Mouse (Mus musculus) left cerebral cortex, postnatal 36 days (tissue): ENCODE measurements at regions not wholly inside any gene's neighbourhood (a gene's known extent, or its start where the extent isn't known, plus 50 kb on each side); places are given as distances from the start of the nearest gene placed in this dataset.
A peak's percentile ranks its signal among the peaks of the same experiment; 100 is the strongest.

Experiments used
- DNase-seq, 2 experiments: peaks; one replicate each; pipeline ENCODE4 v3.0.0; 2021 to 2022; ENCODE audit warnings: low spot score in 2 of 2, mixed read lengths in 1 of 2
- intact Hi-C: fragments of 180-260 bp; cut with DNase I; formaldehyde crosslinking; loops from one replicate; pipeline ENCODE4 v1.15.1; 2025

- no peak for DNase-seq
- intact Hi-C loops: no loop called here
Observed at GRCm38 (mm10) chr12:25379996-25380395, 283.1 kb upstream of the Id2 start.

DNA sequence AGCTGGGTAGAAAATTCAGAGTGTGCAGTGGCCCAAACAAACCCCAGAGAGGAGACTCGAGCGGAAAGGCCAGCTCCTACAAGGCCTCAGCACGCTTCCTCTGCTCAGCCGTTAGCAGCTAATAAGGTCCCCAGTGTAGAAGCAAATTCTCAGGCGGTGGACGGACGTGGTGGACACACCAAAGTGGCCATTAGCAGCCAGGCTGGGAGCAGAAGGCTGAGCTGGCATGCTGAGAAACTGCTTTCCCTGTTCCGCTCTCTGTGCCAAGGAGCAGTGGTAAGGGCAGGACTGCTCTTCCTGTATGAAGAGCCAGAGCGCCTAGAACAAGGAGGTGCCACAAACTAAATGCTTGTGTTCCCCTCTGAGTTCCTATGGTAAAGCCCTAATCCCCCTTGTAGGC is 282.1 kb upstream of the Id2 start:
- DNase-seq: no peak
- intact Hi-C loops: no loop called here

- intact Hi-C loops: no loop called here
- no peak for DNase-seq
Observed at GRCm38 (mm10) chr12:25378036-25378645, 281.2 kb upstream of the Id2 start.

GRCm38 (mm10) chr12:25376451-25376850 is 279.5 kb upstream of the Id2 start:
- intact Hi-C loops: no loop called here
- peak in 1 of 2 experiments; percentile 8 for DNase-seq

GRCm38 (mm10) chr12:25367541-25367940 is 270.6 kb upstream of the Id2 start:
- intact Hi-C loops: no loop called here
- DNase-seq: no peak

- intact Hi-C loops: no loop called here
- no peak for DNase-seq
Observed at GRCm38 (mm10) chr12:25365600-25366267, 268.8 kb upstream of the Id2 start.

GRCm38 (mm10) chr12:25364966-25365568 is 268.1 kb upstream of the Id2 start:
- DNase-seq: no peak
- intact Hi-C loops: no loop called here

- DNase-seq: peak; percentile 9 to 15
- intact Hi-C loops: no loop called here
Observed at GRCm38 (mm10) chr12:25363839-25364238, 266.9 kb upstream of the Id2 start.

GRCm38 (mm10) chr12:25363341-25363740 is 266.4 kb upstream of the Id2 start:
- intact Hi-C loops: no loop called here

DNA sequence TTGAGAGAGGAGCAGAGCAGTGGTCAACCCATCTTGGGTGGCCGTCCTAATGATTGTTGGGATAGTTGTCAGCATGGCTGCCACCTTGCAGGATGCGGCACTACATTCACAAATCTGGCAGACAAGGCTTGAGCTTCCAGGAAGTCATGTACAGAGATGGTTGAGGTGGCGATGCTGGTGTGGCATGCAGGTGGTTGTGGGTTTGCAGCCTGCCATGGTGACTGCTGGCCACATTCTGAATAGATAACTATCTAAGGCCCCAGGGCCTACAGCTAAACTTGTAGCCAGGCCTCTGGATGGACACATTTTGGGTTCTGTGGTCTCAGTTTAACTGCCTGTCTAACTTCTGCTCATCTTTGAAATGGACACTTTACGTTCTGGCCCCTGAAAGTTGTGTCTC is 265.8 kb upstream of the Id2 start:
- intact Hi-C loops: no loop called here

More at GRCm38 (mm10) chr12:25363341-25363740, 266.4 kb upstream of the Id2 start:
- DNase-seq: no peak

DNA sequence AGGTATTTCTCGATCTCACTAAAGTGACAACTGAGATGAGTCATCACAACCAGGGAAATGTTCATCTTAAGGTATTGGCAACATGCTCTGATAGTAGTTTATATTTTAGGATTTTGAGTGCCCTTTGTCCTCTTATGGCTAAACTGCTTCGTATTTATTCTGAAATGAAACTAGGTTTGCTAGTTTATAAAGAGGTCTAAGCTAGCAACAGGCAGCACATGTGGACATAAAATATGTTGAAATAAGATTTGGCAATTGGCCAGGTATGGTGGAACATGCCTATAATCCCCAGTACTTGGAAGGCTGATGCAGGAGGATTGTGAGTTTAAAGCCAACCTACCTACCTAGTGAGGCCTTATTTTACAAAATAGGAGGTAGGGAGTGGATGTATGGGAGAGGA is 263.8 kb upstream of the Id2 start:
- DNase-seq: no peak
- intact Hi-C loops: no loop called here

More for the DNA sequence above, 265.8 kb upstream of the Id2 start:
- DNase-seq: no peak

DNA sequence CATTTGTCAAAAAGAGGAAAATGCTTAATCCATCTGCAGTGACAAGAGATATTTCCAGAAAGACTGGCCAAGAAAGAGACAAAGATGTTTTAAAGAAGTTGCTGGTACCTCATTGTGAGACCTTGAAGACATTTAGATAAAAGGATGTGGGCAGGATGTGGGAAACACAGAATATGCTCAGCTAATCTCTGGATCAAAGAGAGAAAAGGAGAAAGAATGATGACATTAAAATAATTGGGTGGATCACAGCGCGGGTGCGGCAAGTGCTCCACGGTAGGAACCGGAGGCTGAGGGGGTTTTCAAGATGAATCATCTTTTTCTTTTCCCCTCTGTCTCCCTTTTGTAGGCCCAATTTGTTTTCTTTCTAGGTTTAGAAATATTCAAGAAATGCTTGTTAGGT is 263.0 kb upstream of the Id2 start:
- intact Hi-C loops: no loop called here
- no peak for DNase-seq

- intact Hi-C loops: no loop called here
- no peak for DNase-seq
Observed at GRCm38 (mm10) chr12:25358846-25359525, 262.0 kb upstream of the Id2 start.

- DNase-seq: no peak
- intact Hi-C loops: no loop called here
Observed at GRCm38 (mm10) chr12:25356774-25357173, 259.8 kb upstream of the Id2 start.

DNA sequence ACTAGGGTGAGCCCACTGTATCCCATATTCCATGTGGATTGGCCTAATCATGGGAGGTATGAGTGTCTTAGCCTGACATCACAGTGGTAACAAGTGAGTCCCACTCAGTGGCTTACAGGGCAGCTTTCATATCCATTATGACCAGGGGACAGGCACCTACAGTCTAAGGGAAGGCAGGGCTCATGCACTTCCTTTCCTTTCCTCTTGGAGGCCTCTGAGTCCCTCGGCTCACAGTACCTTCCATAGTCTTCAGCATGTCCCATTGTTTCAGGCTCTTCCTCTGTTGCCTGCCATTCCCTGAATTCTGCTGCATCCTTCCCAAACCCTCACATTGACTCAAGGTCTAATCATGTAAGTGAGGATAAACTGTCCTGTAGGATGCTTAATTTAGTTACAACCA is 258.3 kb upstream of the Id2 start:
- intact Hi-C loops: no loop called here

DNA sequence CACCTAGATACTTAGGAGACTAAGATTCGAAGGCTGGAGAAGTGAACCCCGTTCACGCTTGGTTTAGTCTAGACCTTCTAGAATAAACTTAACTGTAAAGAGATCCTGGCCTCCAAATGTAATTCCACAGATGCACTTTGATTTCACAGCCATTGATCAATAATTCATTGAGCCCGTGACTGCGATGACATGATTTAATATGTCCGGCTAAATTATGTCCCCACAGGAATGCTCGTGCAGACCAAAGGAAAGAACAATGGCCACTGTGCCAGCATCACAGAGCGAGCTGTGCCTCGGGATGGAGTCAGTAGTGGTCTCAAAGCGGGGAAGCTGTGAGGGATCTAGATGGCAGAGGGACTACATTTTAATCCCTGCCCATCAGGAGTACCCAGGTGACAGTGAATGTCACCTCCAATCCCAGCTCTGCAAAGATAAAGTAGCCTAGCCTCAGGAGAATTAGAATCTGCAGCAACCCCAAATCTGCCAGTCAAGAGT is 256.5 kb upstream of the Id2 start:
- intact Hi-C loops: no loop called here
- DNase-seq: no peak

More for the DNA sequence above, 258.3 kb upstream of the Id2 start:
- DNase-seq: no peak

- DNase-seq: no peak
- intact Hi-C loops: no loop called here
Observed at GRCm38 (mm10) chr12:25352160-25352559, 255.2 kb upstream of the Id2 start.

- DNase-seq: peak; percentile 33 to 39
- intact Hi-C loops: no loop called here
Observed at GRCm38 (mm10) chr12:25344354-25344753, 247.4 kb upstream of the Id2 start.

GRCm38 (mm10) chr12:25338771-25339170 is 241.8 kb upstream of the Id2 start:
- DNase-seq: no peak
- intact Hi-C loops: no loop called here

GRCm38 (mm10) chr12:25335930-25336329 is 239.0 kb upstream of the Id2 start:
- DNase-seq: no peak
- intact Hi-C loops: no loop called here
